In the genomic region with DNA sequence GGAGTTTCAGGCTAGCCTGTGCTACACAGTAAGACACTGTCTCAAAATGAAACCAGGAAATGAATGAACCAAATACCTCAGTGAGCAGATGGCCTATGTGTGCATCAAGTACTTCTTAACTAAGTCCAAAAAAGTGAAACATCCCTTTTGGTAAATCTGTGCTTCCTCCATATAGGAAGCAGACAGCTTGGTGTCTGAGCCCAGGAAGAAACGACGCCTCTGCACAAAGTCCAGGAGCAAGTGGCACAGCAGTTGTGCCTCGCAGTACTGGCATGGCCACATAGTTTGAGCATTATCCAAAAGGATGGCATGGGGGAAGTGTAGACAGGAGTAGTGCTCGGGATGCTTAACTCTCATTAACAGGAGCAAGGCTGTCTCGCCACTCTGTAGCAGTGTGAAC, we compare ENCODE assay signal across 18 mouse cellular contexts.
DNase-seq lines count a peak whose midpoint lies in the region; ATAC-seq and TF ChIP-seq lines count a peak whose summit lies in the region.
"Had no signal": no experiment of that assay in that cellular context is flagged by ENCODE, and none has a peak within 500 bp of the region (broad histone marks: within the 10 kb centered on the region; RNA-seq: fewer than 3 reads in every experiment).

No protein-coding gene starts in this region.

- peaks cover 15% of the 10 kb centered on the region for H3K4me1 ChIP-seq in limb, embryonic 12.5 days (replicated peaks)
- H3K4me1 ChIP-seq in limb, embryonic 10.5 days = peaks cover 14% of the 10 kb centered on the region
- H3K4me1 ChIP-seq in limb, embryonic 14.5 days (ENCODE audit: control insufficient read depth, insufficient read depth, low read length) = no peaks in the 10 kb centered on the region; the same call in 1 of the 2 replicates
- H3K4me1 ChIP-seq: embryonic facial prominence, embryonic 12.5 days; forebrain, embryonic 13.5 days; forebrain, embryonic 15.5 days had no signal

- no peaks in the 10 kb centered on the region for H3K27me3 ChIP-seq in limb, embryonic 12.5 days
- H3K27me3 ChIP-seq in limb, embryonic 10.5 days (ENCODE audit: low read depth, poor library complexity, severe bottlenecking) = no peaks in the 10 kb centered on the region
- no peaks in the 10 kb centered on the region for H3K27me3 ChIP-seq in limb, embryonic 14.5 days (ENCODE audit: control insufficient read depth, insufficient read depth, low read length)
- H3K27me3 ChIP-seq: embryonic facial prominence, embryonic 12.5 days; forebrain, embryonic 13.5 days; forebrain, embryonic 15.5 days had no signal

- no peaks in the 10 kb centered on the region for H3K36me3 ChIP-seq in limb, embryonic 12.5 days
- no peaks in the 10 kb centered on the region for H3K36me3 ChIP-seq in limb, embryonic 10.5 days
- no peaks in the 10 kb centered on the region for H3K36me3 ChIP-seq in limb, embryonic 14.5 days (ENCODE audit: control insufficient read depth, insufficient read depth, low read length)
- H3K36me3 ChIP-seq: embryonic facial prominence, embryonic 10.5 days; embryonic facial prominence, embryonic 12.5 days; forebrain, embryonic 15.5 days had no signal

- 0 out of 2 replicates have a peak overlapping the region, but pooled peaks have one; percentile 46 for H3K27ac ChIP-seq in layer of hippocampus, adult 2 months
- peak overlapping the region; percentile 31; the same call in 1 of the 2 replicates for H3K27ac ChIP-seq in limb, embryonic 12.5 days
- no peak overlapping the region for H3K27ac ChIP-seq in limb, embryonic 10.5 days
- H3K27ac ChIP-seq in limb, embryonic 14.5 days (replicated peaks; ENCODE audit: low read depth, low read length) = no peak overlapping the region
- H3K27ac ChIP-seq in gastrocnemius, adult 2 months = no peak overlapping the region
- H3K27ac ChIP-seq: embryonic facial prominence, embryonic 10.5 days; embryonic facial prominence, embryonic 12.5 days; forebrain, embryonic 13.5 days; forebrain, embryonic 15.5 days had no signal

- no peaks in the 10 kb centered on the region for H3K9me3 ChIP-seq in limb, embryonic 12.5 days
- H3K9me3 ChIP-seq in limb, embryonic 10.5 days (replicated peaks) = no peaks in the 10 kb centered on the region
- H3K9me3 ChIP-seq in limb, embryonic 14.5 days (ENCODE audit: control insufficient read depth, low read length) = no peaks in the 10 kb centered on the region
- H3K9me3 ChIP-seq: embryonic facial prominence, embryonic 10.5 days; embryonic facial prominence, embryonic 12.5 days; forebrain, embryonic 13.5 days; forebrain, embryonic 15.5 days had no signal

- intact Hi-C loops in gastrocnemius, adult 2 months (cut with DNase I) = no loop called here

- TF ChIP-seq CTCF in layer of hippocampus, adult 2 months (conservative IDR thresholded peaks at IDR 0.05) = no peak
- TF ChIP-seq CTCF in gastrocnemius, adult 2 months (IDR thresholded peaks at IDR 0.05) = no peak

- no peak for TF ChIP-seq POLR2A in limb, embryonic 14.5 days (IDR thresholded peaks at IDR 0.05; ENCODE audit: borderline replicate concordance, extremely low read depth, insufficient read depth, insufficient read length)

- no peak for ATAC-seq in limb, embryonic 12.5 days (ENCODE audit: insufficient number of reproducible peaks, insufficient read depth, low FRiP score, low TSS enrichment, low read depth)
- ATAC-seq in limb, embryonic 14.5 days (ENCODE audit: low FRiP score, low read depth) = peak; percentile 15; the same call in 1 of the 2 replicates
- ATAC-seq: forebrain, embryonic 13.5 days; forebrain, embryonic 15.5 days had no signal

- 88% methylated on average over 5 of the region's 5 CpGs for WGBS in limb, embryonic 12.5 days
- WGBS in limb, embryonic 10.5 days = 92% methylated on average over 5 of the region's 5 CpGs
- WGBS in limb, embryonic 14.5 days = 89% methylated on average over 5 of the region's 5 CpGs

- H3K4me3 ChIP-seq in layer of hippocampus, adult 2 months = no peak overlapping the region
- no peak overlapping the region for H3K4me3 ChIP-seq in limb, embryonic 12.5 days (replicated peaks)
- H3K4me3 ChIP-seq in limb, embryonic 10.5 days = no peak overlapping the region
- H3K4me3 ChIP-seq in limb, embryonic 14.5 days (replicated peaks; ENCODE audit: low read length) = no peak overlapping the region
- H3K4me3 ChIP-seq in gastrocnemius, adult 2 months = no peak overlapping the region
- H3K4me3 ChIP-seq: embryonic facial prominence, embryonic 10.5 days; embryonic facial prominence, embryonic 12.5 days; forebrain, embryonic 13.5 days; forebrain, embryonic 15.5 days had no signal

- no peak overlapping the region for H3K4me2 ChIP-seq in limb, embryonic 12.5 days
- no peak overlapping the region for H3K4me2 ChIP-seq in limb, embryonic 14.5 days (replicated peaks; ENCODE audit: low read depth, low read length, severe bottlenecking)
- H3K4me2 ChIP-seq: embryonic facial prominence, embryonic 12.5 days; forebrain, embryonic 13.5 days; forebrain, embryonic 15.5 days had no signal

- H3K9ac ChIP-seq in limb, embryonic 12.5 days (replicated peaks) = no peak overlapping the region
- H3K9ac ChIP-seq in limb, embryonic 14.5 days (ENCODE audit: low read depth, low read length, severe bottlenecking) = no peak overlapping the region
- H3K9ac ChIP-seq: embryonic facial prominence, embryonic 12.5 days; forebrain, embryonic 13.5 days; forebrain, embryonic 15.5 days had no signal

- no peak for DNase-seq in layer of hippocampus, adult 2 months (ENCODE audit: low spot score in 2 of 2)
- DNase-seq in layer of hippocampus, postnatal 36 days = no peak
- no peak for DNase-seq in limb, embryonic 10.5 days (ENCODE audit: low spot score)
- DNase-seq in limb, embryonic 14.5 days (ENCODE audit: low spot score) = no peak
- DNase-seq in gastrocnemius, adult 2 months = no peak
- DNase-seq: adrenal gland, adult 2 months; adrenal gland, postnatal 10 days; adrenal gland, postnatal 25 days; cerebellum, adult 11-12 months; cerebellum, adult 2 months; cerebellum, adult 9-10 months; cerebellum, postnatal 10 days; cerebellum, postnatal 25 days had no signal

Comparison
In these comparisons a context has a peak if more than half of its experiments do, and no peak if none do; other contexts are left out.
1. H3K27ac ChIP-seq: peak in layer of hippocampus, adult 2 months (single experiment) and limb, embryonic 12.5 days (single experiment); none in limb, embryonic 10.5 days (single experiment), limb, embryonic 14.5 days (single experiment) and gastrocnemius, adult 2 months (single experiment).